Mouse (Mus musculus) MEL (cell line): ENCODE results near the gene Tmem151b. TPM values are rescaled to one million over a fixed set of nuclear protein-coding genes. Genes with fewer than 3 reads are reported as not detected.

Source experiments
- DNase-seq: peaks from one replicate; pipeline ENCODE4 v3.0.0; 2011; ENCODE audit warnings: low read depth, low spot score
- H3K27ac ChIP-seq: 2 replicates; pipeline ENCODE4 v1.5.1; 2012; ENCODE audit warnings: low read depth, mild to moderate bottlenecking, control low read depth, low read length, moderate library complexity; ENCODE audit not compliant: control insufficient read depth
- H3K27me3 ChIP-seq, 2 experiments: fragments of 150-350 bp in 1 of 2; sonication (generic) in 1 of 2; 2 replicates each; pipeline ENCODE4 v1.6.1; 2012; ENCODE audit warnings: low read length in 2 of 2, mild to moderate bottlenecking in 2 of 2, improper control_type of control experiment in 1 of 2, moderate library complexity in 1 of 2; ENCODE audit not compliant: insufficient read depth in 2 of 2, control insufficient read depth in 1 of 2
- H3K36me3 ChIP-seq, 2 experiments: 2 replicates each; pipeline ENCODE4 v1.6.1; 2012 to 2014; ENCODE audit warnings: low read length in 2 of 2, improper control_type of control experiment in 1 of 2, inconsistent platforms in 1 of 2, mild to moderate bottlenecking in 1 of 2; ENCODE audit not compliant: insufficient read depth in 2 of 2, control insufficient read depth in 1 of 2
- H3K4me1 ChIP-seq, 2 experiments: fragments of 150-350 bp in 1 of 2; sonication (generic) in 1 of 2; 2 replicates each; pipeline ENCODE4 v1.6.1; 2012; ENCODE audit warnings: low read length in 2 of 2, improper control_type of control experiment in 1 of 2, mild to moderate bottlenecking in 1 of 2; ENCODE audit not compliant: insufficient read depth in 2 of 2, control insufficient read depth in 1 of 2
- H3K4me3 ChIP-seq, 2 experiments: fragments of 150-350 bp in 1 of 2; sonication (generic) in 1 of 2; 2 replicates each; pipeline ENCODE4 v1.5.1; 2012; ENCODE audit warnings: low read depth in 2 of 2, low read length in 2 of 2, mild to moderate bottlenecking in 2 of 2, moderate library complexity in 2 of 2, control low read depth in 1 of 2, improper control_type of control experiment in 1 of 2; ENCODE audit not compliant: control insufficient read depth in 1 of 2, insufficient read depth in 1 of 2
- H3K79me2 ChIP-seq: 2 replicates; pipeline ENCODE4 v1.6.1; 2012; ENCODE audit warnings: mild to moderate bottlenecking, low read length, moderate library complexity; ENCODE audit not compliant: control insufficient read depth, poor library complexity, insufficient read depth
- H3K9ac ChIP-seq: 2 replicates; pipeline ENCODE4 v1.6.1; 2012; ENCODE audit warnings: low read depth, mild to moderate bottlenecking, control low read depth, low read length, moderate library complexity; ENCODE audit not compliant: control insufficient read depth, poor library complexity, severe bottlenecking
- H3K9me3 ChIP-seq: fragments of 150-350 bp; sonication (generic); replicated peaks from 2 replicates; pipeline ENCODE4 v1.6.1; 2012; ENCODE audit warnings: mild to moderate bottlenecking, low read length, improper control_type of control experiment, moderate library complexity; ENCODE audit not compliant: insufficient read depth
- BHLHE40 ChIP-seq: IDR thresholded peaks from 2 replicates; pipeline ENCODE4 v1.6.1; 2012; ENCODE audit warnings: low read depth, mild to moderate bottlenecking, inconsistent platforms, low read length, improper control_type of control experiment, borderline replicate concordance
- CHD1 ChIP-seq: IDR thresholded peaks from 2 replicates; pipeline ENCODE4 v1.6.1; 2012; ENCODE audit warnings: low read depth, mild to moderate bottlenecking, inconsistent platforms, low read length, improper control_type of control experiment
- E2F4 ChIP-seq: IDR thresholded peaks from 2 replicates; pipeline ENCODE4 v1.6.1; 2011; ENCODE audit warnings: low read depth, low read length, improper control_type of control experiment, borderline replicate concordance
- ELF1 ChIP-seq: IDR thresholded peaks from 2 replicates; pipeline ENCODE4 v1.6.1; 2014; ENCODE audit warnings: low read depth, mild to moderate bottlenecking, inconsistent platforms, low read length, improper control_type of control experiment, moderate library complexity
- EP300 ChIP-seq, 2 experiments: IDR thresholded peaks; 2 replicates each; pipeline ENCODE4 v1.6.1; 2011; ENCODE audit warnings: improper control_type of control experiment in 2 of 2, low read length in 2 of 2, low read depth in 1 of 2, mild to moderate bottlenecking in 1 of 2
- ETS1 ChIP-seq: IDR thresholded peaks from 2 replicates; pipeline ENCODE4 v1.6.1; 2012; ENCODE audit warnings: low read depth, mild to moderate bottlenecking, inconsistent platforms, low read length, improper control_type of control experiment, moderate library complexity
- HCFC1 ChIP-seq: IDR thresholded peaks from 2 replicates; pipeline ENCODE4 v1.6.1; 2012; ENCODE audit warnings: low read depth, mild to moderate bottlenecking, inconsistent platforms, low read length, improper control_type of control experiment, moderate library complexity
- MAFK ChIP-seq: IDR thresholded peaks from 2 replicates; pipeline ENCODE4 v1.6.1; 2011; ENCODE audit warnings: low read depth, mild to moderate bottlenecking, low read length, improper control_type of control experiment, borderline replicate concordance
- MXI1 ChIP-seq: IDR thresholded peaks from 2 replicates; pipeline ENCODE4 v1.6.1; 2011; ENCODE audit warnings: mild to moderate bottlenecking, low read depth, low read length, improper control_type of control experiment
- POLR2A ChIP-seq, 2 experiments: IDR thresholded peaks; 2 replicates each; pipeline ENCODE4 v1.6.1; 2011 to 2012; ENCODE audit warnings: low read length in 2 of 2, mild to moderate bottlenecking in 2 of 2, control low read depth in 1 of 2, improper control_type of control experiment in 1 of 2, low read depth in 1 of 2, moderate library complexity in 1 of 2; ENCODE audit not compliant: control insufficient read depth in 1 of 2, insufficient read depth in 1 of 2, poor library complexity in 1 of 2
- POLR2AphosphoS2 ChIP-seq: IDR thresholded peaks from 2 replicates; pipeline ENCODE4 v1.6.1; 2011; ENCODE audit warnings: low read length, improper control_type of control experiment
- RAD21 ChIP-seq: IDR thresholded peaks from 2 replicates; pipeline ENCODE4 v1.6.1; 2011; ENCODE audit warnings: mild to moderate bottlenecking, low read depth, low read length, improper control_type of control experiment
- RCOR1 ChIP-seq: IDR thresholded peaks from 2 replicates; pipeline ENCODE4 v1.6.1; 2012; ENCODE audit warnings: low read depth, mild to moderate bottlenecking, inconsistent platforms, low read length, improper control_type of control experiment
- SIN3A ChIP-seq: IDR thresholded peaks from 2 replicates; pipeline ENCODE4 v1.6.1; 2012; ENCODE audit warnings: low read length, improper control_type of control experiment, inconsistent platforms
- TAL1 ChIP-seq: IDR thresholded peaks from 2 replicates; pipeline ENCODE4 v1.6.1; 2012; ENCODE audit warnings: mild to moderate bottlenecking, inconsistent platforms, low read length, moderate library complexity, mixed read lengths
- TBP ChIP-seq: IDR thresholded peaks from 2 replicates; pipeline ENCODE4 v1.8.0; 2011; ENCODE audit warnings: low read depth, low read length, improper control_type of control experiment
- TCF12 ChIP-seq: IDR thresholded peaks from 2 replicates; pipeline ENCODE4 v1.6.1; 2014; ENCODE audit warnings: low read depth, mild to moderate bottlenecking, inconsistent platforms, low read length, improper control_type of control experiment, moderate library complexity
- UBTF ChIP-seq: IDR thresholded peaks from 2 replicates; pipeline ENCODE4 v1.6.1; 2012; ENCODE audit warnings: low read depth, mild to moderate bottlenecking, inconsistent platforms, low read length, improper control_type of control experiment, moderate library complexity, borderline replicate concordance; ENCODE audit not compliant: insufficient read depth
- ZC3H11A ChIP-seq: IDR thresholded peaks from 2 replicates; pipeline ENCODE4 v1.6.1; 2012; ENCODE audit warnings: low read depth, mild to moderate bottlenecking, inconsistent platforms, low read length, improper control_type of control experiment
- ZKSCAN1 ChIP-seq: IDR thresholded peaks from 2 replicates; pipeline ENCODE4 v1.6.1; 2012; ENCODE audit warnings: low read depth, mild to moderate bottlenecking, inconsistent platforms, low read length, improper control_type of control experiment, moderate library complexity
- ZMIZ1 ChIP-seq: IDR thresholded peaks from 2 replicates; pipeline ENCODE4 v1.6.1; 2012; ENCODE audit warnings: low read depth, mild to moderate bottlenecking, inconsistent platforms, low read length, improper control_type of control experiment, moderate library complexity
- ZNF384 ChIP-seq: IDR thresholded peaks from 2 replicates; pipeline ENCODE4 v1.6.1; 2012; ENCODE audit warnings: low read depth, mild to moderate bottlenecking, inconsistent platforms, low read length, improper control_type of control experiment
- polyA plus RNA-seq, 2 experiments: library from polyadenylated mRNA; stranded (reverse) in 1 of 2; unstranded in 1 of 2; fragments of >175 nt in 1 of 2; fragments of >200 nt in 1 of 2; gene quantifications; 2 replicates each; pipeline versions ENCODE4 v1.2.1 to v1.2.4; 2012; ENCODE audit warnings: low replicate concordance in 2 of 2, low read depth in 1 of 2; ENCODE audit not compliant: insufficient read length in 2 of 2, insufficient read depth in 1 of 2, missing spikeins in 1 of 2
- total RNA-seq: library from RNA; depleted of rRNA; stranded (reverse); fragments of 300-350 nt; gene quantifications from 2 replicates; pipeline ENCODE4 v1.2.3, GENCODE M21; 2012

Gene Tmem151b
- total and polyA plus RNA-seq, 3 experiments: 0.15 to 1.1 TPM; not detected in 1

GRCm38 (mm10) chr17:45523263-45523662 lies 26.2 kb downstream of the Tmem151b start, which contains the start of gene Tcte1:
TSS of gene Tcte1 (plus strand) at chr17:45523434.
- H3K79me2 ChIP-seq: no peaks in the 10 kb centered on the region
- H3K9ac ChIP-seq: no peak within 1 kb of the TSS
- TF ChIP-seq MXI1: no peak
- TF ChIP-seq HCFC1: no peak
- TF ChIP-seq SIN3A: no peak
- H3K27ac ChIP-seq: no peak within 1 kb of the TSS
- no peak within 1 kb of the TSS for H3K4me3 ChIP-seq
- H3K36me3 ChIP-seq: no peaks in the 10 kb centered on the region
- H3K27me3 ChIP-seq: peaks cover 1 to 3% of the 10 kb centered on the region in 2 experiments; a peak in 2 of 4 replicates
- H3K4me1 ChIP-seq: no peaks in the 10 kb centered on the region
- H3K9me3 ChIP-seq: no peaks in the 10 kb centered on the region
- no peak for DNase-seq

- H3K79me2 ChIP-seq: no peaks in the 10 kb centered on the region
- no peaks in the 10 kb centered on the region for H3K9me3 ChIP-seq
- DNase-seq: no peak
- no peaks in the 10 kb centered on the region for H3K4me1 ChIP-seq
- no peak overlapping the region for H3K27ac ChIP-seq
- TF ChIP-seq RCOR1 (no peak), TBP (no peak), ZKSCAN1 (no peak), SIN3A (no peak), ETS1 (no peak), CHD1 (no peak), POLR2AphosphoS2 (no peak), MAFK (no peak), TAL1 (no peak), EP300 (IDR thresholded peaks at IDR 0.05; ENCODE audit: low read depth in 1 of 2, low read length in 2 of 2) (no peak), TCF12 (no peak), ZMIZ1 (no peak), RAD21 (no peak), POLR2A (IDR thresholded peaks at IDR 0.05; ENCODE audit: control insufficient read depth in 1 of 2, insufficient read depth in 1 of 2, low read depth in 1 of 2, low read length in 2 of 2, poor library complexity in 1 of 2) (no peak), ZC3H11A (no peak), ELF1 (no peak), E2F4 (no peak), UBTF (no peak), ZNF384 (no peak), BHLHE40 (no peak)
- no peak overlapping the region for H3K9ac ChIP-seq
- no peaks in the 10 kb centered on the region for H3K27me3 ChIP-seq
- no peaks in the 10 kb centered on the region for H3K36me3 ChIP-seq
- no peak overlapping the region for H3K4me3 ChIP-seq
Measured at GRCm38 (mm10) chr17:45520136-45520535, 29.3 kb downstream of the Tmem151b start.
